Mouse (Mus musculus) megakaryocyte-erythroid progenitor cell, adult 5-6 weeks (primary cell): ENCODE data around the gene Gpx7. TPM values are rescaled to one million over a fixed set of nuclear protein-coding genes. Genes with fewer than 3 reads are reported as not detected.

Experiments
- ATAC-seq: replicated peaks from 2 replicates; pipeline ENCODE4 v1.8.0; 2016; ENCODE audit warnings: mild to moderate bottlenecking, inconsistent platforms; ENCODE audit not compliant: severe bottlenecking, poor library complexity, low FRiP score, low TSS enrichment
- total RNA-seq, 2 experiments: library from RNA; stranded (forward) in 1 of 2; stranded (reverse) in 1 of 2; fragments of 200-1000, 215-1000 nt in 1 of 2; fragments of >200 nt in 1 of 2; fragmentation: Nextera tagmentation in 1 of 2; gene quantifications; 2 replicates each; pipeline ENCODE4 v1.2.3; 2014 to 2017

Gpx7 gene
- not detected in 2 replicates for total RNA-seq (2014; fragmentation: Nextera tagmentation)
- 0.61 and 0.94 TPM in 2 replicates for total RNA-seq (2017)

- peak; percentile 55 for ATAC-seq
Measured at GRCm38 (mm10) chr4:108406861-108407401, at the start of gene Gpx7. Gene Gpx7, minus strand, starts transcription at chr4:108406961.

GRCm38 (mm10) chr4:108456028-108456427 lies 49.3 kb upstream of the Gpx7 start:
- ATAC-seq = no peak

GRCm38 (mm10) chr4:108448091-108448490 lies 41.3 kb upstream of the Gpx7 start:
- ATAC-seq = no peak

GRCm38 (mm10) chr4:108438082-108438840 lies 31.5 kb upstream of the Gpx7 start:
- ATAC-seq = peak; percentile 47; the same call in 1 of the 2 replicates

GRCm38 (mm10) chr4:108436225-108436624 lies 29.5 kb upstream of the Gpx7 start:
- ATAC-seq = no peak

- 0 out of 2 replicates have a peak, but pooled peaks have one; percentile 37 for ATAC-seq
Measured at GRCm38 (mm10) chr4:108435646-108436045, 28.9 kb upstream of the Gpx7 start.

- no peak for ATAC-seq
Measured at GRCm38 (mm10) chr4:108434781-108435180, 28.0 kb upstream of the Gpx7 start.

- ATAC-seq = no peak
Measured at GRCm38 (mm10) chr4:108434221-108434620, 27.5 kb upstream of the Gpx7 start.

GRCm38 (mm10) chr4:108433341-108433740 lies 26.6 kb upstream of the Gpx7 start:
- no peak for ATAC-seq

GRCm38 (mm10) chr4:108431561-108431936 lies 24.8 kb upstream of the Gpx7 start:
- no peak for ATAC-seq

- ATAC-seq = no peak
Measured at GRCm38 (mm10) chr4:108430656-108431560, 24.1 kb upstream of the Gpx7 start.

GRCm38 (mm10) chr4:108428341-108428721 lies 21.6 kb upstream of the Gpx7 start:
- no peak for ATAC-seq

GRCm38 (mm10) chr4:108427719-108428340 lies 21.1 kb upstream of the Gpx7 start:
- ATAC-seq = peak; percentile 91

- ATAC-seq = no peak
Measured at GRCm38 (mm10) chr4:108424587-108424986, 17.8 kb upstream of the Gpx7 start.

- ATAC-seq = no peak
Measured at GRCm38 (mm10) chr4:108407621-108408020, 860 bp upstream of the Gpx7 start.

GRCm38 (mm10) chr4:108406138-108406860 lies 462 bp downstream of the Gpx7 start:
- ATAC-seq = peak; percentile 62

- no peak for ATAC-seq
Measured at GRCm38 (mm10) chr4:108405766-108406137, 1.0 kb downstream of the Gpx7 start.

GRCm38 (mm10) chr4:108403861-108404635 lies 2.7 kb downstream of the Gpx7 start:
- ATAC-seq = no peak
